Mouse (Mus musculus): ENCODE measurements around the gene Nosip. TPM values are rescaled to one million over a fixed set of nuclear protein-coding genes. Genes with fewer than 3 reads are reported as not detected.

The Nosip gene
- total and polyA plus RNA-seq, 2 experiments from 2014 or later = 21.5 to 38.2 TPM

GRCm38 (mm10) chr7:45126147-45126843 is 64.1 kb downstream of the Nosip start:
- no peak for TF ChIP-seq CTCF (IDR thresholded peaks at IDR 0.05; ENCODE audit: low read depth)
- TF ChIP-seq EP300 (IDR thresholded peaks at IDR 0.05; ENCODE audit: low read depth) = no peak
- H3K27me3 ChIP-seq (ENCODE audit: control insufficient read depth, insufficient read depth, low read length) = no peaks in the 10 kb centered on the region

GRCm38 (mm10) chr7:45126844-45127699 is 64.8 kb downstream of the Nosip start:
- TF ChIP-seq CTCF (IDR thresholded peaks at IDR 0.05; ENCODE audit: low read depth) = no peak
- no peak for TF ChIP-seq EP300 (IDR thresholded peaks at IDR 0.05; ENCODE audit: low read depth)
- Histone ChIP-seq H3K4me1 (ENCODE audit: control insufficient read depth, insufficient read depth) (peaks cover 32% of the 10 kb centered on the region), H3K36me3 (replicated peaks; ENCODE audit: control insufficient read depth, insufficient read depth, low read length) (peaks cover 32% of the 10 kb centered on the region), H3K4me3 (ENCODE audit: low read depth, low read length) (peak overlapping the region; percentile 75), H3K9ac (replicated peaks; ENCODE audit: low read depth, low read length) (peak overlapping the region; percentile 90; the same call in 1 of the 2 replicates), H3K27ac (ENCODE audit: low read depth) (peak overlapping the region; percentile 84), H3K27me3 (ENCODE audit: control insufficient read depth, insufficient read depth, low read length) (no peaks in the 10 kb centered on the region), H3K9me3 (replicated peaks; ENCODE audit: control insufficient read depth, low read length) (no peaks in the 10 kb centered on the region), H3K4me2 (ENCODE audit: low read depth, low read length) (peak overlapping the region; percentile 87)
- 23% methylated on average over 21 of the region's 21 CpGs for WGBS
- ATAC-seq (ENCODE audit: insufficient read depth, low read depth) = no peak
- DNase-seq (ENCODE audit: low spot score) = no peak

More at GRCm38 (mm10) chr7:45126147-45126843, 64.1 kb downstream of the Nosip start:
- Histone ChIP-seq H3K27ac (ENCODE audit: low read depth) (0 out of 2 replicates have a peak overlapping the region, but pooled peaks have one; percentile 13), H3K36me3 (replicated peaks; ENCODE audit: control insufficient read depth, insufficient read depth, low read length) (peaks cover 40% of the 10 kb centered on the region), H3K4me3 (ENCODE audit: low read depth, low read length) (no peak overlapping the region), H3K9ac (replicated peaks; ENCODE audit: low read depth, low read length) (0 out of 2 replicates have a peak overlapping the region, but pooled peaks have one; percentile 23), H3K4me2 (ENCODE audit: low read depth, low read length) (peak overlapping the region; percentile 87), H3K4me1 (ENCODE audit: control insufficient read depth, insufficient read depth) (peaks cover 32% of the 10 kb centered on the region), H3K9me3 (replicated peaks; ENCODE audit: control insufficient read depth, low read length) (no peaks in the 10 kb centered on the region)
- 72% methylated on average over 17 of the region's 17 CpGs for WGBS
- ATAC-seq (ENCODE audit: insufficient read depth, low read depth) (no peak), DNase-seq (ENCODE audit: low spot score) (no peak)

MicroRNAs encoded within 50 kb of the gene (microRNA counts, 519-probe panel; counts per million panel counts)
- 1,491 counts per million, percentile 13 among the panel's probes with 10 or more counts for microRNA mmu-miR-150

Small RNAs within 50 kb of the gene (microRNA-seq; reads per million reads assigned to microRNA genes)
- gene Mir150 = 40.2 reads per million, percentile 44 among the genes with 10 or more reads in this experiment
- 5.7 reads per million, percentile 23 among the genes with 10 or more reads in this experiment for gene Mir5121
- gene Mir7054 = 1.4 reads per million

Other genes with a start within 250 kb of the Nosip start
Only the 30 nearest of the 36 such genes appear.
- 43.6 and 45.9 TPM in 2 replicates for gene Pnkp, start 205.3 kb upstream of the Nosip start, total RNA-seq (2014; rRNA removed; ENCODE audit: low replicate concordance)
- gene Pnkp, start 205.3 kb upstream of the Nosip start, polyA plus RNA-seq (2015; fragmentation: Nextera tagmentation; extraction: Ambion mirVana) = 24.5 and 27.2 TPM in 2 replicates
- 335 and 364 TPM in 2 replicates for gene Ptov1, start 192.6 kb upstream of the Nosip start, total RNA-seq (2014; rRNA removed; ENCODE audit: low replicate concordance)
- 246 and 248 TPM in 2 replicates for gene Ptov1, start 192.6 kb upstream of the Nosip start, polyA plus RNA-seq (2015; fragmentation: Nextera tagmentation; extraction: Ambion mirVana)
- gene Med25, start 169.7 kb upstream of the Nosip start, total RNA-seq (2014; rRNA removed; ENCODE audit: low replicate concordance) = 112 and 136 TPM in 2 replicates
- gene Med25, start 169.7 kb upstream of the Nosip start, polyA plus RNA-seq (2015; fragmentation: Nextera tagmentation; extraction: Ambion mirVana) = 69.0 and 73.3 TPM in 2 replicates
- 25.0 and 50.8 TPM in 2 replicates for gene Fuz, start 166.3 kb upstream of the Nosip start, total RNA-seq (2014; rRNA removed; ENCODE audit: low replicate concordance)
- 10.0 and 12.0 TPM in 2 replicates for gene Fuz, start 166.3 kb upstream of the Nosip start, polyA plus RNA-seq (2015; fragmentation: Nextera tagmentation; extraction: Ambion mirVana)
- gene Ap2a1, start 132.9 kb upstream of the Nosip start, total RNA-seq (2014; rRNA removed; ENCODE audit: low replicate concordance) = 63.1 and 99.0 TPM in 2 replicates
- 36.2 and 37.1 TPM in 2 replicates for gene Ap2a1, start 132.9 kb upstream of the Nosip start, polyA plus RNA-seq (2015; fragmentation: Nextera tagmentation; extraction: Ambion mirVana)
- gene Tsks, start 119.2 kb upstream of the Nosip start, total RNA-seq (2014; rRNA removed; ENCODE audit: low replicate concordance) = not detected in 2 replicates
- 0.16 and 0.27 TPM in 2 replicates for gene Tsks, start 119.2 kb upstream of the Nosip start, polyA plus RNA-seq (2015; fragmentation: Nextera tagmentation; extraction: Ambion mirVana)
- 7.5 and 12.7 TPM in 2 replicates for gene Cpt1c, start 87.6 kb upstream of the Nosip start, total RNA-seq (2014; rRNA removed; ENCODE audit: low replicate concordance)
- 3.4 and 3.9 TPM in 2 replicates for gene Cpt1c, start 87.6 kb upstream of the Nosip start, polyA plus RNA-seq (2015; fragmentation: Nextera tagmentation; extraction: Ambion mirVana)
- 152 and 173 TPM in 2 replicates for gene Prmt1, start 75.9 kb upstream of the Nosip start, total RNA-seq (2014; rRNA removed; ENCODE audit: low replicate concordance)
- gene Prmt1, start 75.9 kb upstream of the Nosip start, polyA plus RNA-seq (2015; fragmentation: Nextera tagmentation; extraction: Ambion mirVana) = 271 and 300 TPM in 2 replicates
- gene Irf3, start 64.8 kb upstream of the Nosip start, total RNA-seq (2014; rRNA removed; ENCODE audit: low replicate concordance) = 31.7 and 61.1 TPM in 2 replicates
- gene Irf3, start 64.8 kb upstream of the Nosip start, polyA plus RNA-seq (2015; fragmentation: Nextera tagmentation; extraction: Ambion mirVana) = 44.8 and 51.7 TPM in 2 replicates
- gene Bcl2l12, start 63.7 kb upstream of the Nosip start, total RNA-seq (2014; rRNA removed; ENCODE audit: low replicate concordance) = 20.3 and 22.0 TPM in 2 replicates
- 25.5 and 27.5 TPM in 2 replicates for gene Bcl2l12, start 63.7 kb upstream of the Nosip start, polyA plus RNA-seq (2015; fragmentation: Nextera tagmentation; extraction: Ambion mirVana)
- 37.8 and 38.9 TPM in 2 replicates for gene Scaf1, start 46.1 kb upstream of the Nosip start, total RNA-seq (2014; rRNA removed; ENCODE audit: low replicate concordance)
- gene Scaf1, start 46.1 kb upstream of the Nosip start, polyA plus RNA-seq (2015; fragmentation: Nextera tagmentation; extraction: Ambion mirVana) = 15.9 and 17.9 TPM in 2 replicates
- 38.4 and 62.0 TPM in 2 replicates for gene Rras, start 44.5 kb upstream of the Nosip start, total RNA-seq (2014; rRNA removed; ENCODE audit: low replicate concordance)
- 85.7 and 90.0 TPM in 2 replicates for gene Rras, start 44.5 kb upstream of the Nosip start, polyA plus RNA-seq (2015; fragmentation: Nextera tagmentation; extraction: Ambion mirVana)
- 5.4 and 12.5 TPM in 2 replicates for gene Prr12, start 9.5 kb upstream of the Nosip start, total RNA-seq (2014; rRNA removed; ENCODE audit: low replicate concordance)
- 3.8 TPM in 2 replicates for gene Prr12, start 9.5 kb upstream of the Nosip start, polyA plus RNA-seq (2015; fragmentation: Nextera tagmentation; extraction: Ambion mirVana)
- gene Prrg2, start 248 bp downstream of the Nosip start, total RNA-seq (2014; rRNA removed; ENCODE audit: low replicate concordance) = 8.3 and 22.0 TPM in 2 replicates
- 12.4 and 13.3 TPM in 2 replicates for gene Prrg2, start 248 bp downstream of the Nosip start, polyA plus RNA-seq (2015; fragmentation: Nextera tagmentation; extraction: Ambion mirVana)
- 125 and 141 TPM in 2 replicates for gene Rcn3, start 29.8 kb downstream of the Nosip start, total RNA-seq (2014; rRNA removed; ENCODE audit: low replicate concordance)
- gene Rcn3, start 29.8 kb downstream of the Nosip start, polyA plus RNA-seq (2015; fragmentation: Nextera tagmentation; extraction: Ambion mirVana) = 100 and 108 TPM in 2 replicates
- gene Fcgrt, start 41.4 kb downstream of the Nosip start, total RNA-seq (2014; rRNA removed; ENCODE audit: low replicate concordance) = 48.9 and 51.6 TPM in 2 replicates
- 59.5 and 67.9 TPM in 2 replicates for gene Fcgrt, start 41.4 kb downstream of the Nosip start, polyA plus RNA-seq (2015; fragmentation: Nextera tagmentation; extraction: Ambion mirVana)
- 1,106 and 1,247 TPM in 2 replicates for gene Rps11, start 62.0 kb downstream of the Nosip start, total RNA-seq (2014; rRNA removed; ENCODE audit: low replicate concordance)
- 730 and 757 TPM in 2 replicates for gene Rps11, start 62.0 kb downstream of the Nosip start, polyA plus RNA-seq (2015; fragmentation: Nextera tagmentation; extraction: Ambion mirVana)
- gene Rpl13a, start 66.3 kb downstream of the Nosip start, total RNA-seq (2014; rRNA removed; ENCODE audit: low replicate concordance) = 1,443 and 1,972 TPM in 2 replicates
- gene Rpl13a, start 66.3 kb downstream of the Nosip start, polyA plus RNA-seq (2015; fragmentation: Nextera tagmentation; extraction: Ambion mirVana) = 780 and 809 TPM in 2 replicates
- 0.19 and 0.23 TPM in 2 replicates for gene Gm45713, start 73.8 kb downstream of the Nosip start, total RNA-seq (2014; rRNA removed; ENCODE audit: low replicate concordance)
- 0.29 and 0.78 TPM in 2 replicates for gene Gm45713, start 73.8 kb downstream of the Nosip start, polyA plus RNA-seq (2015; fragmentation: Nextera tagmentation; extraction: Ambion mirVana)
- gene Flt3l, start 74.0 kb downstream of the Nosip start, total RNA-seq (2014; rRNA removed; ENCODE audit: low replicate concordance) = 8.1 and 23.3 TPM in 2 replicates
- 1.8 and 2.0 TPM in 2 replicates for gene Flt3l, start 74.0 kb downstream of the Nosip start, polyA plus RNA-seq (2015; fragmentation: Nextera tagmentation; extraction: Ambion mirVana)
- 142 and 152 TPM in 2 replicates for gene Pih1d1, start 91.9 kb downstream of the Nosip start, total RNA-seq (2014; rRNA removed; ENCODE audit: low replicate concordance)
- 56.3 and 60.0 TPM in 2 replicates for gene Pih1d1, start 91.9 kb downstream of the Nosip start, polyA plus RNA-seq (2015; fragmentation: Nextera tagmentation; extraction: Ambion mirVana)
- gene Aldh16a1, start 92.2 kb downstream of the Nosip start, total RNA-seq (2014; rRNA removed; ENCODE audit: low replicate concordance) = 29.2 and 40.1 TPM in 2 replicates
- gene Aldh16a1, start 92.2 kb downstream of the Nosip start, polyA plus RNA-seq (2015; fragmentation: Nextera tagmentation; extraction: Ambion mirVana) = 18.2 and 22.8 TPM in 2 replicates
- gene Slc17a7, start 101.5 kb downstream of the Nosip start, total RNA-seq (2014; rRNA removed; ENCODE audit: low replicate concordance) = 7.5 and 12.7 TPM in 2 replicates
- 4.3 and 5.4 TPM in 2 replicates for gene Slc17a7, start 101.5 kb downstream of the Nosip start, polyA plus RNA-seq (2015; fragmentation: Nextera tagmentation; extraction: Ambion mirVana)
- not detected in 2 replicates for gene Gfy, start 117.1 kb downstream of the Nosip start, total RNA-seq (2014; rRNA removed; ENCODE audit: low replicate concordance)
- not detected in 2 replicates for gene Gfy, start 117.1 kb downstream of the Nosip start, polyA plus RNA-seq (2015; fragmentation: Nextera tagmentation; extraction: Ambion mirVana)
- not detected in 2 replicates for gene Pth2, start 118.6 kb downstream of the Nosip start, total RNA-seq (2014; rRNA removed; ENCODE audit: low replicate concordance)
- gene Pth2, start 118.6 kb downstream of the Nosip start, polyA plus RNA-seq (2015; fragmentation: Nextera tagmentation; extraction: Ambion mirVana) = not detected in 2 replicates
- not detected in 2 replicates for gene Ccdc155, start 142.5 kb downstream of the Nosip start, total RNA-seq (2014; rRNA removed; ENCODE audit: low replicate concordance)
- gene Ccdc155, start 142.5 kb downstream of the Nosip start, polyA plus RNA-seq (2015; fragmentation: Nextera tagmentation; extraction: Ambion mirVana) = 0.14 and 0.25 TPM in 2 replicates
- not detected in 2 replicates for gene Dkkl1, start 149.7 kb downstream of the Nosip start, total RNA-seq (2014; rRNA removed; ENCODE audit: low replicate concordance)
- gene Dkkl1, start 149.7 kb downstream of the Nosip start, polyA plus RNA-seq (2015; fragmentation: Nextera tagmentation; extraction: Ambion mirVana) = 0.27 TPM in 1 of 2 replicates, not detected in the other
- gene Tead2, start 153.3 kb downstream of the Nosip start, total RNA-seq (2014; rRNA removed; ENCODE audit: low replicate concordance) = 50.6 and 72.2 TPM in 2 replicates
- 41.1 and 42.8 TPM in 2 replicates for gene Tead2, start 153.3 kb downstream of the Nosip start, polyA plus RNA-seq (2015; fragmentation: Nextera tagmentation; extraction: Ambion mirVana)
- gene Cd37, start 176.7 kb downstream of the Nosip start, total RNA-seq (2014; rRNA removed; ENCODE audit: low replicate concordance) = 0.97 TPM in 1 of 2 replicates, not detected in the other
- gene Cd37, start 176.7 kb downstream of the Nosip start, polyA plus RNA-seq (2015; fragmentation: Nextera tagmentation; extraction: Ambion mirVana) = 1.9 and 2.3 TPM in 2 replicates
- gene Slc6a16, start 178.7 kb downstream of the Nosip start, total RNA-seq (2014; rRNA removed; ENCODE audit: low replicate concordance) = not detected in 2 replicates
- 0.10 TPM in 1 of 2 replicates, not detected in the other for gene Slc6a16, start 178.7 kb downstream of the Nosip start, polyA plus RNA-seq (2015; fragmentation: Nextera tagmentation; extraction: Ambion mirVana)